Mouse (Mus musculus) G1E-ER4 (cell line): ENCODE results near the gene Tmem88. TPM values are rescaled to one million over a fixed set of nuclear protein-coding genes. Genes with fewer than 3 reads are reported as not detected.

Experiments
- GATA1 ChIP-seq: IDR thresholded peaks from one replicate; pipeline ENCODE4 v1.8.0; 2012; ENCODE audit warnings: low read length, inconsistent platforms
- polyA plus RNA-seq: library from polyadenylated mRNA; stranded (reverse); fragments of >175 nt; gene quantifications from 2 replicates; pipeline ENCODE4 v1.2.3, GENCODE M21; 2012

Tmem88 gene
- polyA plus RNA-seq = 2.3 and 3.6 TPM in 2 replicates

GRCm38 (mm10) chr11:69398059-69398458, at the start of gene Tmem88:
Gene Tmem88, minus strand, starts transcription at chr11:69398234.
- no peak for TF ChIP-seq GATA1

GRCm38 (mm10) chr11:69447299-69447698, 49.3 kb upstream of the Tmem88 start:
- no peak for TF ChIP-seq GATA1

DNA sequence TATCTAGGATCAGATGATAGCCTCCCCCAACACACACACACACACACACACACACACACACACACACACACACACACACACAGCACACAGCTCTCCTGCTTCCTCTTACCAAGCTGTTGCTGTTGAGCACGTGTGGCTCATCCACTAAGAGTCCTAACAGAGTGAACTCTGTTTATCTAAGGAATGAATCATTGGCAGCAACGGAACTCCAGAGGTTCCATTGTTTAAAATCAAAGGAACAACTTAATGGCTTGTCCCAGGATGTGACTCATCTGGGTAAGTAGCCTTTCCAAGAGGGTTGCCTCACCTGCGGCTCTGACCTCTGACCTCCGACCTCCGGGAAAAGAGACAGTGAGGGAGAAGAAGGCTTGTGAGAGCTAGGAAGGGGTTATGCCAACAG, 45.3 kb upstream of the Tmem88 start:
- TF ChIP-seq GATA1 = no peak

DNA sequence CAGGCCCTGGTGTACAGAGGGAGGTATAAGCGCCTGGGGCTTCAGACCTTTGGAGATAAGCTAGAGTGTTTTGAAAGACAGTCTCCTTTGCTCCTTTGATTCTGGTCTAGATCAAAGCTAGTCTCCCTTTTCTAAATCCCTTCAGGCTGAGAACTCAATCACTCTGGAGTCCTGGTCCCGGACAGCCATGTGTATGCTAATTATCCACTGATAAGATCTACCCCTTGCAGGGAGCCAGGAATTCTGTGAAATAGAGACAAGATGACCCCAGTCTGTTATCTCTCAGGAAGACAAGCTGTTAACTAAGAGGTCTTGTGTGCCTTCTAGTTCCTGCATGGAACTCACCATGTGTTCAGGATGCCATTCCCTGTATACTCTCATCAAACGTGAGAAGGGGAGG, 39.3 kb upstream of the Tmem88 start:
- TF ChIP-seq GATA1 = no peak

GRCm38 (mm10) chr11:69433189-69433588, 35.2 kb upstream of the Tmem88 start:
- TF ChIP-seq GATA1 = no peak

DNA sequence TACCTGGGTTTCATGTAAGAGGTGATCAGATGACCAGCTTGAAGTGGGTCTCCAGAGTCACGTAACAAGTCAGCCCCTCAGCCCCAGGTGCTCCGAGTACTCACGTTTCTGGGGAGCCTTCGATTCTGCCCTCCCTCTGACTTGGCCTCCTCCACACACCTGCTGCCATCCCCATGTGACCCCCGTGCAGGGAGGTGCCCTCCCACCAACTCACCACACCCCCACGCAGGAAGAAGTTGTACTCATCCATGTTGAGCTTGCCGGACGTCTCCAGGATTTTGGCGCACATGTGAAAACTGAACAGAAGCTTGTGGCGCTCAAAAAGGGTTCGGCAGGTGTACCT, 34.6 kb upstream of the Tmem88 start:
- TF ChIP-seq GATA1 = no peak

DNA sequence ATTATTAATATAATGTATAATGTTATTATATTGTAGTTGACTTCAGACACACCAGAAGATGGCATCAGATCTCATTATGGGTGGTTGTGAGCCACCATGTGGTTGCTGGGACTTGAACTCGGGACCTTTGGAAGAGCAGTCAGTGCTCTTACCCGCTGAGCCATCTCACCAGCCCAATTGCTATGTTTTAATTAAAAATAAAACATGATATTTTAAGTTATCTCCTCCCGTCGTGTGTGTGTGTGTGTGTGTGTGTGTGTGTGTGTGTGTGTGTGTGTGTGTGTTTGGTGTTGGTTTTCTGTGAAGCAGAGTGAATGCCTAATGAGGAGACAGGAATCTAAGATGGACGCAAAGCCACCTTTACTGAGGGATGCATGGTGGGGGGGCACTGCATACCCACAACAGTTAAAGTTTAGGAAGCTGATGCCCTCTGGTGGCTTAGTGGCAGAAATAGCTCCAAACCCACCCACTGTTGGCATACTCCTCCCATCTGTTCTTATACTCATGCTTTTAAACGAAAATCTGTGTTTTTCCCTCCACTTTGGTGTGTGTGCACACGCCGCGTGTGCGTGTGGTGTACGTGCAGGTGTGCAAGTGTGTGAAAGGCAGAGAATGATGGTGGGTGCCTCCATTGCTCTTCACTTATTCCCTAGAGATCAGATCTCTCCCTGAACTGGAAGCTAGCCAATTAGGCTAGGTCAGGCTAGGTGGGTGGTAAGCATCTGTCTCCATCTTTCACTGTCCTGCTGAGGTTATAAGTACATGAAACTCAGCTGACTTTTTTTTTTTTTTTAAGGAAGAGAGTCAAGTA, 34.0 kb upstream of the Tmem88 start:
- no peak for TF ChIP-seq GATA1

GRCm38 (mm10) chr11:69430631-69431030, 32.6 kb upstream of the Tmem88 start:
- no peak for TF ChIP-seq GATA1

GRCm38 (mm10) chr11:69429313-69429712, 31.3 kb upstream of the Tmem88 start:
- TF ChIP-seq GATA1 = no peak

GRCm38 (mm10) chr11:69428751-69429150, 30.7 kb upstream of the Tmem88 start:
- TF ChIP-seq GATA1 = no peak

DNA sequence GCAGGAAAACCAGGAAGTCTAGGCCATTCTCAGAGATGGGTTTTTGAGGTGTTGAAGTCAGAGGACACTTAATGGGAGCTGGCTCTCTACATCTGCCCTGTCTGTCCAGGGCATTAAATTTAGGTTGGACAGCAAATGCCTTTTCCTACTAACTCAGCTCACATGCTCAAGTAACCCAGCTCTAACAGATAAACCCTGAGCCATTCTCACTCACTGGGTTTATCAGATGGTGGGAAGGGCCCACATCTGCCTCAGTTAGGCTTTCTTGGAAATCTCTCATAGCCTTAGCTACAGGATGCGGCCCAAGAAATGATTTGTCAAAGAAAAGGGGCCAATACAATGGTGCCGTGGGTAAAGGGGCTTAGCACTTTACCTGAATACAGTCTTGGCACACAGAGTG, 28.2 kb upstream of the Tmem88 start:
- TF ChIP-seq GATA1 = no peak

GRCm38 (mm10) chr11:69423885-69424284, 25.9 kb upstream of the Tmem88 start:
- TF ChIP-seq GATA1 = no peak

DNA sequence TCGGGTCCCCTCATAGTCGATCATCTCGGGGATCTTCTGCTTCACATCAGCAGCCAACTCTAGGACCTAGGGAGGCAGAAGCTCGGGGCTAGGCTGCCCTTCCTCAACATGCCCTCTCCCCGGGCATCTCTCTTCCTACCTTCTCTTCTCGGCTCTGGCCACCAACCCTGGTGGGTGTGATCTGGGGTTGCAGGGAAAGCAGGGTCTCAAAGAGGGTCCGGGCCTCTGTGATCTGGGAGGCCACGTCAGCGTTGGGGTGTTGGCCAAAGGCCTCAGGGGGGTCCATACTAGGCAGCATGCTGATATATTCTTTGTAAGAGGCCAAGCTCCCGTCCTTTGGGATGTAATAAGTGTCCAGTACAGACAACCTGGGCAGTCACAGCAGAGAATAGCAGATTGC, 24.8 kb upstream of the Tmem88 start:
- no peak for TF ChIP-seq GATA1

DNA sequence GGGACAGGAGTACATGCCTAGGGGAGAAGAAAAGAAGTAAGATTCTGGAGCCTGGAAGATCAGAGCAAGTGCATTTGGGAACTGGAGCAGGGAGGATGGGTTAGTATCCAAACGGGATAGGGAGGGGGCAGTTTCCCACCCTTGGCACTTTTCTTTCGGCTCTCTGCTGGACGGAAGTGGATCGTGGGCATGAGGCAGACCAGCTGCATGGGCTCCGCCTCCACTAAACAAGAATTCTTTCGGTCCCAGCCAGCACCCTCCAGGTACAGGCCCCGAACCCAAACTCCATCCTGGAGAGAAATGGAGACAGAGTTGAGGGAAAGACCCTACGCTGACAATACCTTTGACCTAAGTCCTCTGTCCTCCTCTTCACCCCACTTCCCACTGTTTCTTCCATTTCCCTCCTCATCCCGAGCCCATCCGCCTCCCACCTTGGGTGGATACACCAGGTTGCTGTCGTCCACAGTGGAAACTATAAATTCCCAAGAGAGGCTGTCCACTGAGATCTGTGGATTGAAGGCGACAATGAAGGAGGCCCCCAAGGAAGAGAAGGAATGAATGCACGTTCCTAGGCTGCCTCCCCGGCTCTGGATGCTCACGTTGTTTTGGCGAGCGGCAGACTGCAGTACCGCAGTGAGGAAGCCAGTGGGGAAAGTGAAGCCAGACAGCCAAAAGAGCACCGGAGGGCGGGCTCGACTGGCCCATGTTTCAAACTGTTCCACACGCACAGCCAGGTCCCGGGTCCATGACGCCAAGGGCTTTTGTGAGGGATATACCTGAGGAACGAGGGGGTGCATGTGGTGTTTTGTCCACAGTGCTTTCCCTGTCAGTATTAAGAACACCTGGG, 23.3 kb upstream of the Tmem88 start:
- no peak for TF ChIP-seq GATA1

GRCm38 (mm10) chr11:69420554-69421000, 22.5 kb upstream of the Tmem88 start:
- TF ChIP-seq GATA1 = no peak

- TF ChIP-seq GATA1 = no peak
These were observed 21.9 kb upstream of the Tmem88 start for GRCm38 (mm10) chr11:69419813-69420553.
